Mouse (Mus musculus): ENCODE measurements at regions not wholly inside any gene's neighbourhood (a gene's known extent, or its start where the extent isn't known, plus 50 kb on each side); places are given as distances from the start of the nearest gene placed in this dataset.
A peak's percentile ranks its signal among the peaks of the same experiment; 100 is the strongest.

- H3ac ChIP-seq (ENCODE audit: control insufficient read depth, insufficient read length) = no peak overlapping the region
- H3K4me2 ChIP-seq (ENCODE audit: low read depth) = no peak overlapping the region
- no peaks in the 10 kb centered on the region for H3K79me2 ChIP-seq (ENCODE audit: control insufficient read depth, insufficient read depth)
- no peaks in the 10 kb centered on the region for H3K36me3 ChIP-seq (ENCODE audit: control insufficient read depth, insufficient read depth)
- H3K27me3 ChIP-seq (ENCODE audit: control insufficient read depth, insufficient read depth, insufficient read length) = no peaks in the 10 kb centered on the region
- H3K4me3 ChIP-seq = no peak overlapping the region
- TF ChIP-seq MAX (IDR thresholded peaks at IDR 0.05; ENCODE audit: low read depth) = no peak
- TF ChIP-seq USF1 (IDR thresholded peaks at IDR 0.05; ENCODE audit: low read depth) = no peak
- no peak for TF ChIP-seq REST (IDR thresholded peaks at IDR 0.05; ENCODE audit: insufficient read depth, insufficient read length)
- no peak for TF ChIP-seq E2F4 (IDR thresholded peaks at IDR 0.05; ENCODE audit: insufficient read depth)
- no peak for TF ChIP-seq TCF12 (IDR thresholded peaks at IDR 0.05; ENCODE audit: insufficient read depth, poor library complexity, severe bottlenecking)
Measured at GRCm38 (mm10) chr12:49974591-49975323, 589.8 kb downstream of the Gm43517 start.

DNA sequence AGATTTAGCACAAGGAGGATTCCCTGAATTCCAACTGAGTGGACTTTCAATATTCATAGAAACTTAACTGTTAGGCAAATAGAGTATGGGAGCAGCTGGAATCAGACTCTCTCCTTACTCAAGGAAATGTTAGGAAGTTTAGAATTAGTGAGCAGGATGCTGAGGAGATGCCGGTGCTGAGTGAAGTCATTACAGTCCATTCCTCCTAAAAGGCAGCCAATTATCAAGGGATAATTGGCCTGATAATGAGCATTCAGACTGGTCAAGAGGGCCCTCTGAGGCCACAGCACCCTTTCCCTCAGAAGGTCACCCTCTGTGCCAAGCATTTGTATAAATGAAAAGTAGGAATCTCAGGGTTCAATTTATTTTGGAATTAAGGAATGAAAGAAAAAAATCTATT, 590.6 kb downstream of the Gm43517 start:
- TF ChIP-seq POLR2AphosphoS2 (IDR thresholded peaks at IDR 0.05; ENCODE audit: insufficient read length, low read depth) (no peak), TCF12 (IDR thresholded peaks at IDR 0.05; ENCODE audit: insufficient read depth, poor library complexity, severe bottlenecking) (no peak), MAX (IDR thresholded peaks at IDR 0.05; ENCODE audit: low read depth) (no peak), SRF (IDR thresholded peaks at IDR 0.05; ENCODE audit: control insufficient read depth, insufficient read length, low read depth) (no peak), CEBPB (IDR thresholded peaks at IDR 0.05; ENCODE audit: insufficient read depth, poor library complexity, severe bottlenecking) (no peak), USF1 (IDR thresholded peaks at IDR 0.05; ENCODE audit: low read depth) (no peak), POLR2A (IDR thresholded peaks at IDR 0.05; ENCODE audit: insufficient read length, low read depth) (no peak), REST (IDR thresholded peaks at IDR 0.05; ENCODE audit: insufficient read depth, insufficient read length) (no peak), MYOG (IDR thresholded peaks at IDR 0.05; ENCODE audit: control insufficient read depth in 1 of 3, insufficient read depth in 1 of 3, insufficient read length in 2 of 3, low read depth in 2 of 3) (no peak), MYOD1 (IDR thresholded peaks at IDR 0.05; ENCODE audit: control insufficient read depth in 1 of 3, insufficient read length in 2 of 3, low read depth in 2 of 3) (no peak), E2F4 (IDR thresholded peaks at IDR 0.05; ENCODE audit: insufficient read depth) (no peak), TCF3 (IDR thresholded peaks at IDR 0.05; ENCODE audit: insufficient read length, low read depth) (no peak)
- H3K79me2 ChIP-seq (ENCODE audit: control insufficient read depth, insufficient read depth) = no peaks in the 10 kb centered on the region
- no peak overlapping the region for H3K4me3 ChIP-seq
- H3K4me2 ChIP-seq (ENCODE audit: low read depth) = no peak overlapping the region
- no peaks in the 10 kb centered on the region for H3K36me3 ChIP-seq (ENCODE audit: control insufficient read depth, insufficient read depth)
- H3K27me3 ChIP-seq (ENCODE audit: control insufficient read depth, insufficient read depth, insufficient read length) = no peaks in the 10 kb centered on the region
- no peak overlapping the region for H3ac ChIP-seq (ENCODE audit: control insufficient read depth, insufficient read length)

GRCm38 (mm10) chr12:49992501-49993079, 607.6 kb downstream of the Gm43517 start:
- no peaks in the 10 kb centered on the region for H3K36me3 ChIP-seq (ENCODE audit: control insufficient read depth, insufficient read depth)
- H3ac ChIP-seq (ENCODE audit: control insufficient read depth, insufficient read length) = no peak overlapping the region
- H3K27me3 ChIP-seq (ENCODE audit: control insufficient read depth, insufficient read depth, insufficient read length) = no peaks in the 10 kb centered on the region
- no peak overlapping the region for H3K4me3 ChIP-seq
- TF ChIP-seq TCF3 (IDR thresholded peaks at IDR 0.05; ENCODE audit: insufficient read length, low read depth) = no peak
- no peak for TF ChIP-seq E2F4 (IDR thresholded peaks at IDR 0.05; ENCODE audit: insufficient read depth)
- no peak for TF ChIP-seq SRF (IDR thresholded peaks at IDR 0.05; ENCODE audit: control insufficient read depth, insufficient read length, low read depth)
- no peak for TF ChIP-seq CEBPB (IDR thresholded peaks at IDR 0.05; ENCODE audit: insufficient read depth, poor library complexity, severe bottlenecking)
- no peak for TF ChIP-seq MYOD1 (IDR thresholded peaks at IDR 0.05; ENCODE audit: control insufficient read depth in 1 of 3, insufficient read length in 2 of 3, low read depth in 2 of 3)
- TF ChIP-seq MAX (IDR thresholded peaks at IDR 0.05; ENCODE audit: low read depth) = no peak
- TF ChIP-seq TCF12 (IDR thresholded peaks at IDR 0.05; ENCODE audit: insufficient read depth, poor library complexity, severe bottlenecking) = no peak
- no peak for TF ChIP-seq REST (IDR thresholded peaks at IDR 0.05; ENCODE audit: insufficient read depth, insufficient read length)
- TF ChIP-seq POLR2A (IDR thresholded peaks at IDR 0.05; ENCODE audit: insufficient read length, low read depth) = no peak
- no peaks in the 10 kb centered on the region for H3K79me2 ChIP-seq (ENCODE audit: control insufficient read depth, insufficient read depth)
- H3K4me2 ChIP-seq (ENCODE audit: low read depth) = no peak overlapping the region

GRCm38 (mm10) chr12:50038808-50039374, 610.0 kb downstream of the Prkd1 start:
- H3K36me3 ChIP-seq (ENCODE audit: control insufficient read depth, insufficient read depth) = no peaks in the 10 kb centered on the region
- no peaks in the 10 kb centered on the region for H3K27me3 ChIP-seq (ENCODE audit: control insufficient read depth, insufficient read depth, insufficient read length)
- peak overlapping the region; percentile 18 for H3K4me2 ChIP-seq (ENCODE audit: low read depth)
- TF ChIP-seq REST (IDR thresholded peaks at IDR 0.05; ENCODE audit: insufficient read depth, insufficient read length) (no peak), USF1 (IDR thresholded peaks at IDR 0.05; ENCODE audit: low read depth) (no peak), SRF (IDR thresholded peaks at IDR 0.05; ENCODE audit: control insufficient read depth, insufficient read length, low read depth) (no peak), POLR2AphosphoS2 (IDR thresholded peaks at IDR 0.05; ENCODE audit: insufficient read length, low read depth) (no peak), TCF3 (IDR thresholded peaks at IDR 0.05; ENCODE audit: insufficient read length, low read depth) (no peak), MYOG (IDR thresholded peaks at IDR 0.05; ENCODE audit: control insufficient read depth in 1 of 3, insufficient read depth in 1 of 3, insufficient read length in 2 of 3, low read depth in 2 of 3) (no peak), CEBPB (IDR thresholded peaks at IDR 0.05; ENCODE audit: insufficient read depth, poor library complexity, severe bottlenecking) (no peak), TCF12 (IDR thresholded peaks at IDR 0.05; ENCODE audit: insufficient read depth, poor library complexity, severe bottlenecking) (no peak)
- H3K4me3 ChIP-seq = no peak overlapping the region
- no peak overlapping the region for H3ac ChIP-seq (ENCODE audit: control insufficient read depth, insufficient read length)
- no peaks in the 10 kb centered on the region for H3K79me2 ChIP-seq (ENCODE audit: control insufficient read depth, insufficient read depth)
